Mouse (Mus musculus) hindbrain, postnatal 0 days (tissue): ENCODE measurements around the gene Tacc2. TPM values are rescaled to one million over a fixed set of nuclear protein-coding genes. Genes with fewer than 3 reads are reported as not detected.

Source experiments
- ATAC-seq: fragments of 200-750 bp; cut with Nextera tagmentation; 2 replicates; pipeline ENCODE4 v1.8.0; 2017; ENCODE audit warnings: mild to moderate bottlenecking, moderate TSS enrichment, moderate library complexity
- DNase-seq: peaks from one replicate; pipeline ENCODE4 v3.0.0-alpha.2; 2015; ENCODE audit warnings: low spot score
- H3K27ac ChIP-seq: fragments of 300-500 bp; sonication (generic); 2 replicates; pipeline ENCODE4 v1.5.1; 2014; ENCODE audit warnings: mild to moderate bottlenecking
- H3K27me3 ChIP-seq: fragments of 300-500 bp; sonication (generic); 2 replicates; pipeline ENCODE4 v1.6.1; 2014; ENCODE audit warnings: low read length, mixed read lengths; ENCODE audit not compliant: insufficient read depth
- H3K36me3 ChIP-seq: fragments of 300-500 bp; sonication (generic); 2 replicates; pipeline ENCODE4 v1.6.1; 2014; ENCODE audit warnings: low read length, mixed read lengths; ENCODE audit not compliant: insufficient read depth
- H3K4me1 ChIP-seq: fragments of 300-500 bp; sonication (generic); 2 replicates; pipeline ENCODE4 v1.6.1; 2014; ENCODE audit warnings: antibody characterized with exemption, low read length, mixed read lengths; ENCODE audit not compliant: insufficient read depth
- H3K4me2 ChIP-seq: fragments of 300-500 bp; sonication (generic); 2 replicates; pipeline ENCODE4 v1.6.1; 2014; ENCODE audit warnings: low read depth, mild to moderate bottlenecking, low read length, moderate library complexity, mixed read lengths
- H3K4me3 ChIP-seq: fragments of 300-500 bp; sonication (generic); 2 replicates; pipeline ENCODE4 v1.5.1; 2014; ENCODE audit warnings: low read length
- H3K9ac ChIP-seq: fragments of 300-500 bp; sonication (generic); replicated peaks from 2 replicates; pipeline ENCODE4 v1.6.1; 2014; ENCODE audit warnings: mild to moderate bottlenecking, low read length, moderate library complexity, mixed read lengths
- H3K9me3 ChIP-seq: fragments of 300-500 bp; sonication (generic); 2 replicates; pipeline ENCODE4 v1.6.1; 2016; ENCODE audit warnings: low read length, mixed read lengths
- CTCF ChIP-seq: IDR thresholded peaks from 2 replicates; pipeline ENCODE4 v1.5.1; 2016; ENCODE audit warnings: antibody characterized with exemption, control low read depth, low read depth
- WGBS: fragments of 180-500 bp; shearing (Covaris S2); extraction: QIAGEN DNeasy Blood & Tissue Kit; methylation state at CpG from one replicate; pipeline ENCODE4 v1.1.7; 2014; 5-methylcytosine and 5-hydroxymethylcytosine counted together
- polyA plus RNA-seq: library from polyadenylated mRNA; unstranded; fragments of >200 nt; fragmentation: Nextera tagmentation; extraction: Ambion mirVana; gene quantifications from 2 replicates; pipeline ENCODE4 v1.2.1, GENCODE M21; 2015
- total RNA-seq: library from RNA; depleted of rRNA; stranded (reverse); fragments of >200 nt; gene quantifications from 2 replicates; pipeline ENCODE4 v1.2.3, GENCODE M21; 2014

Tacc2 gene
- total and polyA plus RNA-seq, 2 experiments from 2014 or later = 38.4 to 51.8 TPM

- 45% methylated on average over 7 of the region's 7 CpGs for WGBS
- no peak for TF ChIP-seq CTCF
- no peak overlapping the region for H3K4me2 ChIP-seq
- no peak overlapping the region for H3K9ac ChIP-seq
- peaks cover 13% of the 10 kb centered on the region; the same call in 1 of the 2 replicates for H3K4me1 ChIP-seq
- no peaks in the 10 kb centered on the region for H3K27me3 ChIP-seq
- H3K36me3 ChIP-seq = no peaks in the 10 kb centered on the region
- peak overlapping the region; percentile 82 for H3K27ac ChIP-seq
- DNase-seq (peak; percentile 68), ATAC-seq (peak; percentile 70)
- no peaks in the 10 kb centered on the region for H3K9me3 ChIP-seq
- H3K4me3 ChIP-seq = no peak overlapping the region
Measured at GRCm38 (mm10) chr7:130668729-130669281, 91.6 kb downstream of the Tacc2 start.

- no peak for TF ChIP-seq CTCF
- 30% methylated on average over 8 of the region's 8 CpGs for WGBS
- no peaks in the 10 kb centered on the region for H3K27me3 ChIP-seq
- H3K4me1 ChIP-seq = peaks cover 13% of the 10 kb centered on the region; the same call in 1 of the 2 replicates
- H3K4me2 ChIP-seq = no peak overlapping the region
- H3K4me3 ChIP-seq = no peak overlapping the region
- H3K36me3 ChIP-seq = no peaks in the 10 kb centered on the region
- ATAC-seq = peak; percentile 60
- no peaks in the 10 kb centered on the region for H3K9me3 ChIP-seq
- peak; percentile 84 for DNase-seq
- peak overlapping the region; percentile 82 for H3K27ac ChIP-seq
- no peak overlapping the region for H3K9ac ChIP-seq
Measured at GRCm38 (mm10) chr7:130669370-130669881, 92.2 kb downstream of the Tacc2 start.

GRCm38 (mm10) chr7:130670358-130670757, 93.1 kb downstream of the Tacc2 start:
- ATAC-seq = no peak
- no peaks in the 10 kb centered on the region for H3K36me3 ChIP-seq
- 48% methylated on average over 4 of the region's 4 CpGs for WGBS

GRCm38 (mm10) chr7:130671301-130671700, 94.1 kb downstream of the Tacc2 start:
- Histone ChIP-seq H3K27me3 (no peaks in the 10 kb centered on the region), H3K9ac (no peak overlapping the region), H3K4me3 (no peak overlapping the region), H3K36me3 (no peaks in the 10 kb centered on the region), H3K4me2 (no peak overlapping the region), H3K9me3 (no peaks in the 10 kb centered on the region), H3K27ac (no peak overlapping the region), H3K4me1 (peaks cover 13% of the 10 kb centered on the region; the same call in 1 of the 2 replicates)
- TF ChIP-seq CTCF = no peak
- no peak for DNase-seq
- ATAC-seq = no peak
- 60% methylated on average over 6 of the region's 6 CpGs for WGBS

More at GRCm38 (mm10) chr7:130670358-130670757, 93.1 kb downstream of the Tacc2 start:
- H3K4me3 ChIP-seq = no peak overlapping the region
- H3K9ac ChIP-seq = no peak overlapping the region
- TF ChIP-seq CTCF = no peak
- no peak overlapping the region for H3K4me2 ChIP-seq
- H3K27me3 ChIP-seq = no peaks in the 10 kb centered on the region
- H3K9me3 ChIP-seq = no peaks in the 10 kb centered on the region
- no peak for DNase-seq
- peaks cover 13% of the 10 kb centered on the region; the same call in 1 of the 2 replicates for H3K4me1 ChIP-seq
- H3K27ac ChIP-seq = peak overlapping the region; percentile 82

- H3K36me3 ChIP-seq = no peaks in the 10 kb centered on the region
- H3K9me3 ChIP-seq = no peaks in the 10 kb centered on the region
- no peaks in the 10 kb centered on the region for H3K27me3 ChIP-seq
- WGBS = 59% methylated on average over 9 of the region's 9 CpGs
- H3K9ac ChIP-seq = no peak overlapping the region
- peak; percentile 81 for DNase-seq
- peak; percentile 89 for TF ChIP-seq CTCF
- no peak overlapping the region for H3K4me3 ChIP-seq
- H3K27ac ChIP-seq = peak overlapping the region; percentile 16; the same call in 1 of the 2 replicates
- H3K4me1 ChIP-seq = peaks cover 13% of the 10 kb centered on the region; the same call in 1 of the 2 replicates
- no peak overlapping the region for H3K4me2 ChIP-seq
- ATAC-seq = peak; percentile 73
Measured at GRCm38 (mm10) chr7:130673169-130674033, 96.2 kb downstream of the Tacc2 start.

- Histone ChIP-seq H3K4me3 (no peak overlapping the region), H3K27ac (no peak overlapping the region), H3K36me3 (no peaks in the 10 kb centered on the region), H3K4me1 (peaks cover 2% of the 10 kb centered on the region; the same call in 1 of the 2 replicates), H3K27me3 (no peaks in the 10 kb centered on the region), H3K4me2 (no peak overlapping the region), H3K9ac (no peak overlapping the region), H3K9me3 (no peaks in the 10 kb centered on the region)
- no peak for TF ChIP-seq CTCF
- ATAC-seq (no peak), DNase-seq (no peak)
- 73% methylated on average over 9 of the region's 9 CpGs for WGBS
Measured at GRCm38 (mm10) chr7:130674526-130674925, 97.3 kb downstream of the Tacc2 start.
